ENCODE assay signal across 8 mouse cellular contexts in the genomic region with DNA sequence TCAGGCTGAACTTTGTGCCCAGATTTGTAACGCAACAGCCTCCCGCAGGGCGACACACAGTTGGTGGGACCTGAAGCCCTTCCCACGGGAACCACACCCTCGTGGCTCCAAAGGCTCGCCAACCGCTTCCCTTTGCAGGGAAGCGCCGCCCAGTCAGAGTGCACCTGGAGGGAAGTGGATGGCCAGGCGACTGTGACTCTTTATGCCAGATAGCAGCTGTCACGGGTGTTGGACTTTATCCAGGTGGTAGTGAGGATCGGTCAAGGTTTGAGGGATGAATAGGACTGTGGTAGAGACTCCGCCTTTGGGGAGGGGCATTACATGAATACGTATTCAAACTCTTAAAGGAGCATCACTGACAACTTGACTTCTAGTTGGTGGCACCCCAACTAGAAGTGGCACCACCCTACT. TPM values are rescaled to one million over a fixed set of nuclear protein-coding genes. Genes with fewer than 3 reads are reported as not detected.
DNase-seq lines count a peak whose midpoint lies in the region; ATAC-seq and TF ChIP-seq lines count a peak whose summit lies in the region.

No protein-coding gene starts in this region.

- no peaks in the 10 kb centered on the region for H3K27me3 ChIP-seq in ES-Bruce4 (ENCODE audit: control insufficient read depth, insufficient read depth, low read length, poor library complexity, severe bottlenecking)
- 0 out of 2 replicates have a peak, but pooled peaks cover 8% of the 10 kb centered on the region for H3K27me3 ChIP-seq in heart, embryonic 14.5 days (ENCODE audit: control insufficient read depth, insufficient read depth, low read length)
- H3K27me3 ChIP-seq in stomach, embryonic 15.5 days (replicated peaks), result no peaks in the 10 kb centered on the region

- TF ChIP-seq POLR2A in ES-Bruce4 (IDR thresholded peaks at IDR 0.05; ENCODE audit: insufficient read depth, low read length), result no peak

- peak overlapping the region; percentile 38 for H3K4me3 ChIP-seq in ES-Bruce4 (ENCODE audit: low read depth, low read length)
- H3K4me3 ChIP-seq in heart, embryonic 14.5 days (ENCODE audit: control insufficient read depth in 1 of 2, insufficient read depth in 1 of 2, low read depth in 1 of 2, low read length in 2 of 2), result peak overlapping the region; percentile 12 to 76; a peak in 3 of 4 replicates
- peak overlapping the region; percentile 72 for H3K4me3 ChIP-seq in stomach, embryonic 15.5 days (replicated peaks)

- peaks cover 3% of the 10 kb centered on the region for H3K4me1 ChIP-seq in ES-Bruce4 (ENCODE audit: control insufficient read depth, insufficient read depth, low read length)
- H3K4me1 ChIP-seq in heart, embryonic 14.5 days (ENCODE audit: control insufficient read depth in 2 of 2, insufficient read depth in 2 of 2, low read length in 2 of 2), result peaks cover 14 to 17% of the 10 kb centered on the region in 2 experiments
- H3K4me1 ChIP-seq in stomach, embryonic 15.5 days, result peaks cover 31% of the 10 kb centered on the region

- H3K4me2 ChIP-seq in heart, embryonic 14.5 days (ENCODE audit: low read length), result peak overlapping the region; percentile 96
- peak overlapping the region; percentile 88 for H3K4me2 ChIP-seq in stomach, embryonic 15.5 days

- no peak for TF ChIP-seq EP300 in ES-Bruce4 (IDR thresholded peaks at IDR 0.05; ENCODE audit: insufficient read depth, low read depth, low read length)

- 12% methylated on average over 14 of the region's 14 CpGs for WGBS in heart, embryonic 14.5 days
- 17% methylated on average over 14 of the region's 14 CpGs for WGBS in stomach, embryonic 15.5 days

- peak overlapping the region; percentile 81; the same call in 1 of the 2 replicates for H3K27ac ChIP-seq in ES-Bruce4 (ENCODE audit: insufficient read depth, low read length)
- no peak overlapping the region for H3K27ac ChIP-seq in heart, embryonic 14.5 days (replicated peaks in 1 of 2; ENCODE audit: control insufficient read depth in 1 of 2, insufficient read depth in 1 of 2, low read depth in 2 of 2, low read length in 2 of 2)
- H3K27ac ChIP-seq in stomach, embryonic 15.5 days, result peak overlapping the region; percentile 99

- ATAC-seq in heart, embryonic 14.5 days (ENCODE audit: insufficient number of reproducible peaks, insufficient read depth, low FRiP score, low read depth), result no peak
- peak; percentile 67 for ATAC-seq in stomach, embryonic 15.5 days (ENCODE audit: insufficient read depth, low FRiP score, low read depth)

- no peak for TF ChIP-seq CTCF in ES-Bruce4 (IDR thresholded peaks at IDR 0.05; ENCODE audit: low read depth, low read length)

- peaks cover 11% of the 10 kb centered on the region; the same call in 1 of the 2 replicates for H3K36me3 ChIP-seq in ES-Bruce4 (ENCODE audit: control insufficient read depth, insufficient read depth, low read length, poor library complexity, severe bottlenecking)
- H3K36me3 ChIP-seq in heart, embryonic 14.5 days (ENCODE audit: control insufficient read depth, insufficient read depth, low read length), result peaks cover 25% of the 10 kb centered on the region
- peaks cover 12% of the 10 kb centered on the region for H3K36me3 ChIP-seq in stomach, embryonic 15.5 days

- peak; percentile 47 for DNase-seq in A20 (ENCODE audit: low read depth, low spot score)
- peak; percentile 80 to 81 for DNase-seq in cerebellum, postnatal 14 days
- DNase-seq in kidney, postnatal 10 days, result peak; percentile 72
- DNase-seq in lung, postnatal 10 days, result peak; percentile 65
- DNase-seq in urinary bladder, adult 2 months (ENCODE audit: low spot score), result no peak

- H3K9me3 ChIP-seq in ES-Bruce4 (replicated peaks; ENCODE audit: control insufficient read depth, insufficient read depth, low read length, poor library complexity, severe bottlenecking), result no peaks in the 10 kb centered on the region
- no peaks in the 10 kb centered on the region for H3K9me3 ChIP-seq in heart, embryonic 14.5 days (ENCODE audit: control insufficient read depth, low read length)
- H3K9me3 ChIP-seq in stomach, embryonic 15.5 days, result no peaks in the 10 kb centered on the region

- 0 out of 2 replicates have a peak overlapping the region, but pooled peaks have one; percentile 50 for H3K9ac ChIP-seq in ES-Bruce4 (ENCODE audit: low read depth, poor library complexity, severe bottlenecking)
- 0 out of 2 replicates have a peak overlapping the region, but pooled peaks have one; percentile 32 for H3K9ac ChIP-seq in heart, embryonic 14.5 days (ENCODE audit: low read length)
- no peak overlapping the region for H3K9ac ChIP-seq in stomach, embryonic 15.5 days

RNA-seq across cellular contexts. Expression of a gene that starts 0.6 kb away (rescaled TPM):
- 0.53 and 0.73 TPM in 2 replicates for polyA plus RNA-seq in ES-Bruce4 (2011; ENCODE audit: insufficient read depth, insufficient read length, low read depth, missing spikeins)
- 1.5 and 2.9 TPM in 2 replicates for polyA plus RNA-seq in heart, embryonic 14.5 days (2014; fragmentation: Nextera tagmentation; extraction: Ambion mirVana)
- polyA plus RNA-seq in stomach, embryonic 15.5 days (2015; fragmentation: Nextera tagmentation; extraction: Ambion mirVana), result 4.6 and 4.8 TPM in 2 replicates
- 5.8 and 6.3 TPM in 2 replicates for polyA plus RNA-seq in urinary bladder, adult 2 months (2012; rRNA removed)

RNA-seq across cellular contexts. Expression of a gene that starts 13.8 kb away (rescaled TPM):
- polyA plus RNA-seq in ES-Bruce4 (2011; ENCODE audit: insufficient read depth, insufficient read length, low read depth, missing spikeins), result 28.1 and 33.8 TPM in 2 replicates
- polyA plus RNA-seq in heart, embryonic 14.5 days (2014; fragmentation: Nextera tagmentation; extraction: Ambion mirVana), result 26.7 and 26.9 TPM in 2 replicates
- 67.0 and 73.0 TPM in 2 replicates for polyA plus RNA-seq in stomach, embryonic 15.5 days (2015; fragmentation: Nextera tagmentation; extraction: Ambion mirVana)
- 90.1 and 98.9 TPM in 2 replicates for polyA plus RNA-seq in urinary bladder, adult 2 months (2012; rRNA removed)

RNA-seq across cellular contexts. Expression of a gene that starts 14.0 kb away (rescaled TPM):
- polyA plus RNA-seq in ES-Bruce4 (2011; ENCODE audit: insufficient read depth, insufficient read length, low read depth, missing spikeins), result 96.3 and 98.5 TPM in 2 replicates
- polyA plus RNA-seq in heart, embryonic 14.5 days (2014; fragmentation: Nextera tagmentation; extraction: Ambion mirVana), result 27.0 and 43.6 TPM in 2 replicates
- polyA plus RNA-seq in stomach, embryonic 15.5 days (2015; fragmentation: Nextera tagmentation; extraction: Ambion mirVana), result 52.6 and 67.4 TPM in 2 replicates
- polyA plus RNA-seq in urinary bladder, adult 2 months (2012; rRNA removed), result 262 and 275 TPM in 2 replicates

RNA-seq across cellular contexts. Expression of a gene that starts 31.6 kb away (rescaled TPM):
- 22.1 and 25.0 TPM in 2 replicates for polyA plus RNA-seq in ES-Bruce4 (2011; ENCODE audit: insufficient read depth, insufficient read length, low read depth, missing spikeins)
- 0.70 and 0.72 TPM in 2 replicates for polyA plus RNA-seq in heart, embryonic 14.5 days (2014; fragmentation: Nextera tagmentation; extraction: Ambion mirVana)
- polyA plus RNA-seq in stomach, embryonic 15.5 days (2015; fragmentation: Nextera tagmentation; extraction: Ambion mirVana), result 12.7 and 15.1 TPM in 2 replicates
- 4.5 and 5.0 TPM in 2 replicates for polyA plus RNA-seq in urinary bladder, adult 2 months (2012; rRNA removed)

Comparison
In these comparisons a context has a peak if more than half of its experiments do, and no peak if none do; other contexts are left out.
1. H3K27ac ChIP-seq: peak in ES-Bruce4 (single experiment) and stomach, embryonic 15.5 days (single experiment); none in heart, embryonic 14.5 days (0 of 2).
2. Peak in every context shown above with its lines, with median percentiles within 50 percentile points of each other: H3K4me3 ChIP-seq.